16 mouse cellular contexts compared by ENCODE assay signal in the genomic region with DNA sequence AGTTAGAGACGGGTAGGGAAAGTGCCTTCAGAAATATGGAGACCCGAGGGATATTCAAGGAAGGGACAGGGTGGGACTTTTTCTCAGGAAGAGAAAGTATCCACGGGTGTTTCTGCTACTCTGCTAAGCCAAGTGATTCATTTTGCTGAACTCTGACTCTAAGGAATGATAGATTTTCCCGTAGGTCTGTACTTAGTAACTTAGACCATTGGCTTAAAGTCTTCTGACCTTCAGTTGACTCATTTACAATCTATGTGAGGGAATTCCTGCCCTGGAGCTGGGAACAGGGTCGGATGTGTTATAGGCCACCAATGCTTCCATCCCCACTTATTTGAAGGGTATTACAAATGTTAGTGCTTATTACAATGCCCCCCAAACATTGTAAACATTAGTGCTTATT.
"Had no signal": no experiment of that assay in that cellular context is flagged by ENCODE, and none has a peak within 500 bp of the region (broad histone marks: within the 10 kb centered on the region; RNA-seq: fewer than 3 reads in every experiment).

No protein-coding gene starts in this region.

- DNase-seq: liver, postnatal 0 days; lung, adult 2 months; lung, postnatal 14 days; lung, postnatal 36 days; right cerebral cortex, postnatal 14 days; thymus, adult 2 months; thymus, postnatal 36 days had no signal

- H3K36me3 ChIP-seq: lung, embryonic 15.5 days; midbrain, embryonic 13.5 days; midbrain, embryonic 15.5 days; neural tube, embryonic 12.5 days; stomach, embryonic 15.5 days had no signal

- ATAC-seq: liver, postnatal 0 days; lung, postnatal 0 days; midbrain, embryonic 13.5 days; midbrain, embryonic 15.5 days had no signal

- H3K9me3 ChIP-seq: lung, embryonic 15.5 days; megakaryocyte, embryonic 14.5 days; midbrain, embryonic 13.5 days; midbrain, embryonic 15.5 days; neural tube, embryonic 12.5 days; stomach, embryonic 15.5 days had no signal

- H3K4me3 ChIP-seq: lung, embryonic 15.5 days; megakaryocyte, embryonic 14.5 days; midbrain, embryonic 13.5 days; midbrain, embryonic 15.5 days; neural tube, embryonic 12.5 days; stomach, embryonic 15.5 days had no signal

- H3K9ac ChIP-seq: liver, postnatal 0 days; lung, embryonic 15.5 days; midbrain, embryonic 13.5 days; midbrain, embryonic 15.5 days; neural tube, embryonic 12.5 days; stomach, embryonic 15.5 days had no signal

- H3K27me3 ChIP-seq: lung, embryonic 15.5 days; midbrain, embryonic 13.5 days; neural tube, embryonic 12.5 days; stomach, embryonic 15.5 days had no signal

- H3K4me1 ChIP-seq: lung, embryonic 15.5 days; midbrain, embryonic 13.5 days; midbrain, embryonic 15.5 days; neural tube, embryonic 12.5 days; stomach, embryonic 15.5 days had no signal

- H3K27ac ChIP-seq: lung, embryonic 15.5 days; macrophage; midbrain, embryonic 13.5 days; midbrain, embryonic 15.5 days; neural tube, embryonic 12.5 days; stomach, embryonic 15.5 days; stomach, postnatal 0 days had no signal
